Mouse (Mus musculus) cerebellum, postnatal 4 days (tissue): ENCODE data around the gene Sla2.
A peak's percentile ranks its signal among the peaks of the same experiment; 100 is the strongest.
"Not testable (repeated sequence)": the region's sequence is repeated elsewhere in the genome, so short reads cannot be mapped to it uniquely, and the experiment has no call there.

ENCODE experiments used
- DNase-seq, 2 experiments: peaks; one replicate each; pipeline ENCODE4 v3.0.0; 2022; ENCODE audit warnings: low spot score in 2 of 2, mixed read lengths in 1 of 2

Gene Sla2

GRCm38 (mm10) chr2:156901883-156902282, 14.9 kb upstream of the Sla2 start:
- DNase-seq: no peak

GRCm38 (mm10) chr2:156901344-156901743, 14.4 kb upstream of the Sla2 start:
- no peak for DNase-seq

GRCm38 (mm10) chr2:156899184-156899583, 12.2 kb upstream of the Sla2 start:
- DNase-seq: no peak

GRCm38 (mm10) chr2:156898374-156898773, 11.4 kb upstream of the Sla2 start:
- no peak for DNase-seq

- DNase-seq: no peak
Measured at GRCm38 (mm10) chr2:156897034-156897433, 10.0 kb upstream of the Sla2 start.

- no peak for DNase-seq
Measured at GRCm38 (mm10) chr2:156896384-156896914, 9.5 kb upstream of the Sla2 start.

GRCm38 (mm10) chr2:156894496-156895265, 7.7 kb upstream of the Sla2 start:
- no peak for DNase-seq

GRCm38 (mm10) chr2:156892821-156893220, 5.8 kb upstream of the Sla2 start:
- DNase-seq: no peak

GRCm38 (mm10) chr2:156892240-156892639, 5.2 kb upstream of the Sla2 start:
- DNase-seq: no peak

GRCm38 (mm10) chr2:156888490-156888889, 1.5 kb upstream of the Sla2 start:
- no peak for DNase-seq

- no peak for DNase-seq
Measured at GRCm38 (mm10) chr2:156886084-156886631, 834 bp downstream of the Sla2 start.

- DNase-seq: not testable (repeated sequence)
Measured at GRCm38 (mm10) chr2:156885666-156886065, 1.3 kb downstream of the Sla2 start.

- DNase-seq: no peak
Measured at GRCm38 (mm10) chr2:156884396-156885211, 2.4 kb downstream of the Sla2 start.

- DNase-seq: no peak
Measured at GRCm38 (mm10) chr2:156882431-156883001, 4.5 kb downstream of the Sla2 start.

- DNase-seq: no peak
Measured at GRCm38 (mm10) chr2:156879541-156879940, 7.5 kb downstream of the Sla2 start.

GRCm38 (mm10) chr2:156877726-156878125, 9.3 kb downstream of the Sla2 start:
- DNase-seq: no peak

GRCm38 (mm10) chr2:156874760-156875510, 12.1 kb downstream of the Sla2 start:
- no peak for DNase-seq

- no peak for DNase-seq
Measured at GRCm38 (mm10) chr2:156874047-156874759, 12.8 kb downstream of the Sla2 start.

GRCm38 (mm10) chr2:156873629-156874028, 13.4 kb downstream of the Sla2 start:
- DNase-seq: peak in 1 of 2 experiments; percentile 63

- DNase-seq: no peak
Measured at GRCm38 (mm10) chr2:156870519-156870918, 16.5 kb downstream of the Sla2 start.

GRCm38 (mm10) chr2:156869554-156869953, 17.4 kb downstream of the Sla2 start:
- DNase-seq: no peak
